Mouse (Mus musculus): ENCODE data around the gene Rogdi.

DNA sequence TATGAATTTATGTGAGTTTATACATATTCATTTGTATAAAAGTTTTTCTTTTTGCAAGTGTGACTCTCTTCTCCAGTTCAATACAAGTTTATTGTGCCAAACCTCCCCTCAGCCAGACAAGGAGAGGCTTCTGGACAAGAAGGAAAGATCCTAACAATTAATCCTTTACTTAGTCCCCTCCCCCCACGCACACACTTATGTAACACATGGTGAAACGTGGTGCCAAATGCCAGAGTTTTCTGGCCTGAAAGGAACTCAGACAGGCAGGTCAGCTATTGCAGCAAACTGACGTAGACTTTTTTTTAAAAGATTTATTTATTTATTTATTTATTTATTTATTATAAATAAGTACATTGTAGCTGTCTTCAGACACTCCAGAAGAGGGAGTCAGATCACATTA is 12.7 kb downstream of the Rogdi start:
- TF ChIP-seq CTCF (IDR thresholded peaks at IDR 0.05) (no peak), EP300 (IDR thresholded peaks at IDR 0.05) (no peak)
